Comparison of ENCODE assay signal across 28 mouse cellular contexts in the genomic region with DNA sequence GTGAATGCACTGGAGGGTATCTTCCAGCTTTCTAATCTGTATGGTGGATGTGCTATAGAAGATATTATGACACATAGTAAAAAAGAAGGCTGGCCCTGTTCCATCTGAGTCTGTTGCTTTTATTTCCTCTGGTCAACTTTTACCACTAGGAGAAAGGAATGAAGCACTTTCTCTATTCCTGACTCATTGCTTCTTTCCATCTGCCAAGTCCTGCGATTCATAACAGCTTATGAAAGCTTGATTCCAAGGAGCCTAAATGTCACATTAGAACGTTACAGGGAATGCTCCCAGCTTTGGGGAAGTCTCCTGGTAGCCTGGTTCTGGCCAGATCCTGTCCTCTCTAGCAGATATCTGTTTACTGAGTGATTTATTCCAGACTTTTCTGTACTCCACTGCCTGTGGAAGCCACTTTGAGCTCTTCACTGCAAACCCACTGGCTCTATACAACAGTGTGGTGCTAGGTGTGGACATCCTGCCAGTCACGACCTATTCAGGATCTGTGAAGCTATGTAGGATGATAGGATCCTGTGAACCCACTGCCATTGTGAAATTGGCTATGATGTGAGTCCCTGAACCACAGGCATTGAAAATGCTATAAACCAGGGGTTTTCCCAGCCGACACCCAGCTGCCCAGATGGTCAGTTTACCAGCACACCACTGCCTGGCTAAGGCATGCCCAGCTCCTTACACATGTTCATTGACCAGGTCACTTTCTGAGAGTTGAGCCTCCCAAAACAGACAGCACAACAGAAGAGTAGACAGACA.
DNase-seq lines count a peak whose midpoint lies in the region; ATAC-seq and TF ChIP-seq lines count a peak whose summit lies in the region.
"Had no signal": no experiment of that assay in that cellular context is flagged by ENCODE, and none has a peak within 500 bp of the region (broad histone marks: within the 10 kb centered on the region; RNA-seq: fewer than 3 reads in every experiment).

No protein-coding gene starts in this region.

- H3K4me3 ChIP-seq in heart, adult 2 months: no peak overlapping the region
- no peak overlapping the region for H3K4me3 ChIP-seq in lung, postnatal 0 days (ENCODE audit: low read depth, low read length)
- H3K4me3 ChIP-seq: forebrain, embryonic 10.5 days; limb, embryonic 13.5 days; lung, embryonic 15.5 days; megakaryocyte, embryonic 14.5 days; midbrain, embryonic 12.5 days; myocyte; neural tube, embryonic 12.5 days; stomach, embryonic 15.5 days had no signal

- intact Hi-C loops in gastrocnemius, postnatal 14 days (cut with DNase I; ENCODE audit: low total_unique reads): no loop called here
- intact Hi-C loops in heart, adult 2 months (cut with DNase I): no loop called here

- no peak overlapping the region for H3K4me2 ChIP-seq in lung, postnatal 0 days (replicated peaks; ENCODE audit: low read depth, low read length)
- H3K4me2 ChIP-seq: hindbrain, embryonic 14.5 days; limb, embryonic 13.5 days; liver, embryonic 11.5 days; lung, embryonic 15.5 days; midbrain, embryonic 12.5 days; neural tube, embryonic 12.5 days; stomach, embryonic 15.5 days had no signal

- no peaks in the 10 kb centered on the region for H3K4me1 ChIP-seq in heart, adult 2 months (ENCODE audit: control insufficient read depth, insufficient read depth, low read length)
- H3K4me1 ChIP-seq in lung, postnatal 0 days (ENCODE audit: insufficient read depth, low read depth, low read length): no peaks in the 10 kb centered on the region
- H3K4me1 ChIP-seq: forebrain, embryonic 10.5 days; limb, embryonic 13.5 days; lung, embryonic 15.5 days; megakaryocyte, embryonic 14.5 days; midbrain, embryonic 12.5 days; neural tube, embryonic 12.5 days; stomach, embryonic 15.5 days had no signal

- H3K27me3 ChIP-seq in heart, adult 2 months (ENCODE audit: control insufficient read depth, insufficient read depth, low read length): no peaks in the 10 kb centered on the region
- no peaks in the 10 kb centered on the region for H3K27me3 ChIP-seq in lung, postnatal 0 days (replicated peaks; ENCODE audit: insufficient read depth, low read length)
- H3K27me3 ChIP-seq: limb, embryonic 13.5 days; lung, embryonic 15.5 days; megakaryocyte, embryonic 14.5 days; midbrain, embryonic 12.5 days; neural tube, embryonic 12.5 days; stomach, embryonic 15.5 days had no signal

- no peaks in the 10 kb centered on the region for H3K9me3 ChIP-seq in lung, postnatal 0 days (ENCODE audit: low read length)
- H3K9me3 ChIP-seq: forebrain, embryonic 10.5 days; limb, embryonic 13.5 days; lung, embryonic 15.5 days; midbrain, embryonic 12.5 days; neural tube, embryonic 12.5 days; stomach, embryonic 15.5 days had no signal

- TF ChIP-seq EP300 in heart, adult 2 months (IDR thresholded peaks at IDR 0.05; ENCODE audit: insufficient read depth, low read depth, low read length): no peak
- TF ChIP-seq EP300 in lung, postnatal 0 days (IDR thresholded peaks at IDR 0.05): no peak

- TF ChIP-seq POLR2A in heart, adult 2 months (IDR thresholded peaks at IDR 0.05; ENCODE audit: insufficient read depth, low read depth, low read length): no peak

- 62% methylated on average over 4 of the region's 4 CpGs for WGBS in heart, adult 2 months
- WGBS in lung, postnatal 0 days: 68% methylated on average over 4 of the region's 4 CpGs

- ATAC-seq in lung, postnatal 0 days: no peak
- ATAC-seq: forebrain, embryonic 16.5 days; intestine, postnatal 0 days had no signal

- DNase-seq in gastrocnemius, adult 18-20 months (ENCODE audit: low spot score): peak; percentile 30
- no peak for DNase-seq in gastrocnemius, postnatal 14 days
- DNase-seq in heart, adult 9 months (ENCODE audit: low spot score in 2 of 2): peak; percentile 46 to 51
- DNase-seq in heart, adult 2 months: no peak
- DNase-seq in lung, postnatal 36 days: peak; percentile 0
- no peak for DNase-seq in lung, postnatal 0 days (ENCODE audit: low spot score)
- no peak for DNase-seq in ovary, postnatal 10 days (ENCODE audit: low spot score)
- no peak for DNase-seq in right cerebral cortex, postnatal 25 days
- DNase-seq: adrenal gland, postnatal 10 days; cerebellum, adult 11 months; cerebellum, adult 9-10 months; cerebellum, postnatal 36 days; gastrocnemius, postnatal 36 days; kidney, adult 9 months; kidney, postnatal 10 days; lung, postnatal 4 days had no signal

- H3K9ac ChIP-seq in heart, adult 2 months (ENCODE audit: low read depth, low read length): no peak overlapping the region
- H3K9ac ChIP-seq in lung, postnatal 0 days (replicated peaks; ENCODE audit: low read depth): no peak overlapping the region
- H3K9ac ChIP-seq: hindbrain, embryonic 14.5 days; limb, embryonic 13.5 days; lung, embryonic 15.5 days; midbrain, embryonic 12.5 days; neural tube, embryonic 12.5 days; stomach, embryonic 15.5 days had no signal

- H3K27ac ChIP-seq in heart, adult 2 months: no peak overlapping the region
- H3K27ac ChIP-seq in lung, postnatal 0 days (ENCODE audit: low read length): no peak overlapping the region
- H3K27ac ChIP-seq: forebrain, embryonic 10.5 days; hindbrain, embryonic 14.5 days; limb, embryonic 13.5 days; lung, embryonic 15.5 days; midbrain, embryonic 12.5 days; neural tube, embryonic 12.5 days; stomach, embryonic 15.5 days had no signal

- no peaks in the 10 kb centered on the region for H3K36me3 ChIP-seq in heart, adult 2 months (ENCODE audit: control insufficient read depth, insufficient read depth, low read length)
- H3K36me3 ChIP-seq in lung, postnatal 0 days (ENCODE audit: insufficient read depth, low read length): no peaks in the 10 kb centered on the region
- H3K36me3 ChIP-seq: forebrain, embryonic 10.5 days; limb, embryonic 13.5 days; lung, embryonic 15.5 days; midbrain, embryonic 12.5 days; neural tube, embryonic 12.5 days; stomach, embryonic 15.5 days had no signal

- no peaks in the 10 kb centered on the region for H3K79me2 ChIP-seq in heart, adult 2 months (replicated peaks; ENCODE audit: control insufficient read depth, insufficient read depth, low read length)

- TF ChIP-seq CTCF in heart, adult 2 months (IDR thresholded peaks at IDR 0.05): no peak
- no peak for TF ChIP-seq CTCF in lung, postnatal 0 days (IDR thresholded peaks at IDR 0.05)

Comparison
In these comparisons a context has a peak if more than half of its experiments do, and no peak if none do; other contexts are left out.
1. DNase-seq: peak in gastrocnemius, adult 18-20 months (single experiment), heart, adult 9 months (2 of 2) and lung, postnatal 36 days (single experiment); none in gastrocnemius, postnatal 14 days (single experiment), heart, adult 2 months (0 of 2), lung, postnatal 0 days (single experiment), ovary, postnatal 10 days (single experiment) and right cerebral cortex, postnatal 25 days (single experiment).